Mouse (Mus musculus): Measurements from ENCODE around the gene Ephb3. TPM values are rescaled to one million over a fixed set of nuclear protein-coding genes. Genes with fewer than 3 reads are reported as not detected.
A peak's percentile ranks its signal among the peaks of the same experiment; 100 is the strongest.
"Not testable (repeated sequence)": the region's sequence is repeated elsewhere in the genome, so short reads cannot be mapped to it uniquely, and the experiment has no call there.

Gene Ephb3
- 0.41 and 1.4 TPM in 2 replicates for polyA plus RNA-seq (2011; ENCODE audit: insufficient read depth, insufficient read length, low replicate concordance, missing spikeins)

- Histone ChIP-seq H3K4me3 (replicated peaks; ENCODE audit: control insufficient read depth, low read depth, low read length) (peak within 1 kb of the TSS; percentile 11), H3K4me1 (ENCODE audit: control insufficient read depth, insufficient read depth, low read length) (no peaks in the 10 kb centered on the region), H3K27ac (ENCODE audit: control insufficient read depth, insufficient read depth, low read depth, low read length, poor library complexity) (no peak within 1 kb of the TSS)
- peak; percentile 39; the same call in 1 of the 2 replicates for TF ChIP-seq CTCF (IDR thresholded peaks at IDR 0.05; ENCODE audit: control insufficient read depth, insufficient read depth, low read length)
- no peak for TF ChIP-seq POLR2A (IDR thresholded peaks at IDR 0.05; ENCODE audit: borderline replicate concordance, control insufficient read depth, low read depth, low read length)
- WGBS: 5% methylated on average over 51 of the region's 51 CpGs
Observed at GRCm38 (mm10) chr16:21204367-21205092, at the start of gene Ephb3. Ephb3 (plus strand) TSS chr16:21204755.

- H3K4me1 ChIP-seq (ENCODE audit: control insufficient read depth, insufficient read depth, low read length); H3K27ac ChIP-seq (ENCODE audit: control insufficient read depth, insufficient read depth, low read depth, low read length, poor library complexity); H3K4me3 ChIP-seq (replicated peaks; ENCODE audit: control insufficient read depth, low read depth, low read length): not testable (repeated sequence)
Observed at GRCm38 (mm10) chr16:21156261-21156660, 48.3 kb upstream of the Ephb3 start.

GRCm38 (mm10) chr16:21159226-21159625 lies 45.3 kb upstream of the Ephb3 start:
- 78% methylated on average over 1 of the region's 1 CpGs for WGBS
- not testable (repeated sequence) for H3K4me1 ChIP-seq (ENCODE audit: control insufficient read depth, insufficient read depth, low read length); H3K27ac ChIP-seq (ENCODE audit: control insufficient read depth, insufficient read depth, low read depth, low read length, poor library complexity); H3K4me3 ChIP-seq (replicated peaks; ENCODE audit: control insufficient read depth, low read depth, low read length)

- not testable (repeated sequence) for H3K27ac ChIP-seq (ENCODE audit: control insufficient read depth, insufficient read depth, low read depth, low read length, poor library complexity); H3K4me1 ChIP-seq (ENCODE audit: control insufficient read depth, insufficient read depth, low read length); H3K4me3 ChIP-seq (replicated peaks; ENCODE audit: control insufficient read depth, low read depth, low read length)
- 48% methylated on average over 3 of the region's 3 CpGs for WGBS
Observed at GRCm38 (mm10) chr16:21163423-21163822, 41.1 kb upstream of the Ephb3 start.

GRCm38 (mm10) chr16:21165343-21166220 lies 39.0 kb upstream of the Ephb3 start:
- 16% methylated on average over 14 of the region's 19 CpGs for WGBS

GRCm38 (mm10) chr16:21168730-21169129 lies 35.8 kb upstream of the Ephb3 start:
- WGBS: 85% methylated on average over 13 of the region's 13 CpGs

More at GRCm38 (mm10) chr16:21165343-21166220, 39.0 kb upstream of the Ephb3 start:
- not testable (repeated sequence) for H3K27ac ChIP-seq (ENCODE audit: control insufficient read depth, insufficient read depth, low read depth, low read length, poor library complexity); H3K4me1 ChIP-seq (ENCODE audit: control insufficient read depth, insufficient read depth, low read length); H3K4me3 ChIP-seq (replicated peaks; ENCODE audit: control insufficient read depth, low read depth, low read length)

GRCm38 (mm10) chr16:21175236-21175635 lies 29.3 kb upstream of the Ephb3 start:
- Histone ChIP-seq H3K4me3 (replicated peaks; ENCODE audit: control insufficient read depth, low read depth, low read length) (no peak overlapping the region), H3K27ac (ENCODE audit: control insufficient read depth, insufficient read depth, low read depth, low read length, poor library complexity) (no peak overlapping the region), H3K4me1 (ENCODE audit: control insufficient read depth, insufficient read depth, low read length) (no peaks in the 10 kb centered on the region)
- no CpG with 5 or more reads among the region's 1 CpGs for WGBS
- TF ChIP-seq CTCF (IDR thresholded peaks at IDR 0.05; ENCODE audit: control insufficient read depth, insufficient read depth, low read length): no peak
- no peak for TF ChIP-seq POLR2A (IDR thresholded peaks at IDR 0.05; ENCODE audit: borderline replicate concordance, control insufficient read depth, low read depth, low read length)

More at GRCm38 (mm10) chr16:21168730-21169129, 35.8 kb upstream of the Ephb3 start:
- Histone ChIP-seq H3K27ac (ENCODE audit: control insufficient read depth, insufficient read depth, low read depth, low read length, poor library complexity) (no peak overlapping the region), H3K4me1 (ENCODE audit: control insufficient read depth, insufficient read depth, low read length) (no peaks in the 10 kb centered on the region; the same call in 1 of the 2 replicates), H3K4me3 (replicated peaks; ENCODE audit: control insufficient read depth, low read depth, low read length) (no peak overlapping the region)
- TF ChIP-seq POLR2A (IDR thresholded peaks at IDR 0.05; ENCODE audit: borderline replicate concordance, control insufficient read depth, low read depth, low read length): no peak
- no peak for TF ChIP-seq CTCF (IDR thresholded peaks at IDR 0.05; ENCODE audit: control insufficient read depth, insufficient read depth, low read length)

- no peaks in the 10 kb centered on the region for H3K4me1 ChIP-seq (ENCODE audit: control insufficient read depth, insufficient read depth, low read length)
- no peak overlapping the region for H3K27ac ChIP-seq (ENCODE audit: control insufficient read depth, insufficient read depth, low read depth, low read length, poor library complexity)
- 31% methylated on average over 1 of the region's 1 CpGs for WGBS
- no peak overlapping the region for H3K4me3 ChIP-seq (replicated peaks; ENCODE audit: control insufficient read depth, low read depth, low read length)
- TF ChIP-seq CTCF (IDR thresholded peaks at IDR 0.05; ENCODE audit: control insufficient read depth, insufficient read depth, low read length) (no peak), POLR2A (IDR thresholded peaks at IDR 0.05; ENCODE audit: borderline replicate concordance, control insufficient read depth, low read depth, low read length) (no peak)
Observed at GRCm38 (mm10) chr16:21182108-21182507, 22.4 kb upstream of the Ephb3 start.

GRCm38 (mm10) chr16:21184697-21185096 lies 19.9 kb upstream of the Ephb3 start:
- no peak overlapping the region for H3K4me3 ChIP-seq (replicated peaks; ENCODE audit: control insufficient read depth, low read depth, low read length)
- no peaks in the 10 kb centered on the region for H3K4me1 ChIP-seq (ENCODE audit: control insufficient read depth, insufficient read depth, low read length)
- H3K27ac ChIP-seq (ENCODE audit: control insufficient read depth, insufficient read depth, low read depth, low read length, poor library complexity): no peak overlapping the region
- TF ChIP-seq CTCF (IDR thresholded peaks at IDR 0.05; ENCODE audit: control insufficient read depth, insufficient read depth, low read length) (no peak), POLR2A (IDR thresholded peaks at IDR 0.05; ENCODE audit: borderline replicate concordance, control insufficient read depth, low read depth, low read length) (no peak)

All from bone marrow, adult 2 months (tissue).